Mouse (Mus musculus): Measurements from ENCODE around the gene Nfe2. TPM values are rescaled to one million over a fixed set of nuclear protein-coding genes. Genes with fewer than 3 reads are reported as not detected.
"Not testable (repeated sequence)": the region's sequence is repeated elsewhere in the genome, so short reads cannot be mapped to it uniquely, and the experiment has no call there.

Nfe2 gene
- polyA plus RNA-seq, 2 experiments from 2014 or later = 1.2 TPM

GRCm38 (mm10) chr15:103249511-103249910, 8.7 kb downstream of the Nfe2 start:
- not testable (repeated sequence) for ATAC-seq

GRCm38 (mm10) chr15:103248401-103249313, 9.5 kb downstream of the Nfe2 start:
- ATAC-seq = no peak

GRCm38 (mm10) chr15:103247782-103248400, 10.3 kb downstream of the Nfe2 start:
- no peak for ATAC-seq

- ATAC-seq = no peak
Measured at GRCm38 (mm10) chr15:103247078-103247781, 11.0 kb downstream of the Nfe2 start.

- ATAC-seq = no peak
Measured at GRCm38 (mm10) chr15:103245616-103246015, 12.6 kb downstream of the Nfe2 start.

- ATAC-seq = no peak
Measured at GRCm38 (mm10) chr15:103242885-103243284, 15.3 kb downstream of the Nfe2 start.

GRCm38 (mm10) chr15:103241071-103242018, 16.9 kb downstream of the Nfe2 start:
- not testable (repeated sequence) for ATAC-seq

- ATAC-seq = peak; percentile 79
Measured at GRCm38 (mm10) chr15:103240160-103241028, 17.8 kb downstream of the Nfe2 start, which contains the start of gene Hnrnpa1. Hnrnpa1 (plus strand) TSS chr15:103240432.

GRCm38 (mm10) chr15:103239685-103240159, 18.5 kb downstream of the Nfe2 start, which contains the start of gene Cbx5:
Cbx5 (minus strand) TSS chr15:103239816.
- peak; percentile 47 for ATAC-seq

- ATAC-seq = peak; percentile 69
Measured at GRCm38 (mm10) chr15:103239130-103239684, 19.0 kb downstream of the Nfe2 start.

- ATAC-seq = no peak
Measured at GRCm38 (mm10) chr15:103237295-103237694, 20.9 kb downstream of the Nfe2 start.

- no peak for ATAC-seq
Measured at GRCm38 (mm10) chr15:103233119-103233518, 25.1 kb downstream of the Nfe2 start.

GRCm38 (mm10) chr15:103228904-103229303, 29.3 kb downstream of the Nfe2 start:
- no peak for ATAC-seq

- ATAC-seq = no peak
Measured at GRCm38 (mm10) chr15:103227572-103227971, 30.6 kb downstream of the Nfe2 start.

GRCm38 (mm10) chr15:103227022-103227421, 31.2 kb downstream of the Nfe2 start:
- no peak for ATAC-seq

- no peak for ATAC-seq
Measured at GRCm38 (mm10) chr15:103224161-103224560, 34.0 kb downstream of the Nfe2 start.

- ATAC-seq = no peak
Measured at GRCm38 (mm10) chr15:103221386-103221785, 36.8 kb downstream of the Nfe2 start.

GRCm38 (mm10) chr15:103220785-103221184, 37.4 kb downstream of the Nfe2 start:
- no peak for ATAC-seq

GRCm38 (mm10) chr15:103216052-103216451, 42.2 kb downstream of the Nfe2 start:
- no peak for ATAC-seq

Measured in activated CD4-positive, CD25-positive, alpha-beta regulatory T cell, adult 4 months (primary cell).